Mouse (Mus musculus): ENCODE measurements around the gene Ano6.

Ano6 gene

DNA sequence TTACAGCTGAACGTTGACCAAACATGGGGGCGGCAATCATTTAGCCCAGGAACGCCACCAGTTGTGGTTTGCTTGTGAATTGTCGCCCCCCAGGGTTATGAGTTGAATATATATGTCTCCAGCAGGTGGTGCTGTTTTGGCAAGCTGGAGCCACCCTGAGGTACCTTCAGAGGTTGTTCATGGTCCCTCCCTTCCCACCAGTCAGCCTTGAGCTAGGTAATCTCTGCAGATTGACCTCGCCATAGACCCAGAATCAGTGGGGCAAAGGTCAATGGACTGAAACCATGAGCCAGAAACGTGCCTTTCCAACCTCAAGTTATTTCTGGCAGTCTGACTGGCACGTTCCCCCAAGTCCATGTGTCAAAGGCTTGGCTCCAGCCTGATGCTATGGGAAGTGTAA, 22.8 kb upstream of the Ano6 start:
- no peak for DNase-seq (ENCODE audit: low spot score in 2 of 2)

DNA sequence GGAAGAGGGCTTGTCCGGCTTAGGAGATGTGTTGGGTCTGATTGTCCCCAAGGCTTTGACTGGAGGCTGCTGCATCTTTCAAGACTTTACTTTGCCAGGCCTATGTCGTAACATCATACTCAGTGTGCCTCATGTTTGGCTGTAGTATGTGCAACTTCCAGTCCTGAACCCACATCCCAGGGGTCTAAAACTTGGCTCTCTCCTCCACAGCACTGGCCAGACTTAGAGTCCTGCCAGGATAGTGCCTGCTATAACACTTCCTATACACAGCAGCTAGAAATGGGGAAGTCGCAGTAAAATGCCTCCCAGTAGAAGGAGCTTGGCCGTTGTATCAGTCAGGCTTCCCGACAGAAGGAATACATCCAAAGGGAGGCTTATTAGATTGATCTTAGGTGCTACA, 21.9 kb upstream of the Ano6 start:
- DNase-seq (ENCODE audit: low spot score in 2 of 2) = no peak

DNA sequence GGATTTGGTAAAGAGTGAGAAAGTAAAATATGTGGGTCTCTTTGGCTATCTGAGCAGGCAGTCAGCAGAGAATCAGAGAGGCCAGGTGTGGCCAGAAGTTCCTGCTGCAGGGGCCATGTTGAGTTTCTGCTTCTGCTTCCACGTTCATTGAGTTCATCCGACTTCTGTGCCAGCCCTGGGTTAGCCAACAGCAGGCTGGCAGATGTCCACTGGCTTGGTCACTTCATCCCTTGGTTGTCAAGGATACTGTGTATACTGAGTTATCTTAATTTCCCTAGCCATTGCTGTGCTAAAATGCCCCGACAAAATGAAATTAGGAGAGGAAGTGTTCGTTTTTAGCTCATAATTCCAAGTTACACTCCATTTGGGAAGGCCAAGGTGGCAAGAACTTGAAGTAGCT, 21.1 kb upstream of the Ano6 start:
- DNase-seq (ENCODE audit: low spot score in 2 of 2) = no peak

DNA sequence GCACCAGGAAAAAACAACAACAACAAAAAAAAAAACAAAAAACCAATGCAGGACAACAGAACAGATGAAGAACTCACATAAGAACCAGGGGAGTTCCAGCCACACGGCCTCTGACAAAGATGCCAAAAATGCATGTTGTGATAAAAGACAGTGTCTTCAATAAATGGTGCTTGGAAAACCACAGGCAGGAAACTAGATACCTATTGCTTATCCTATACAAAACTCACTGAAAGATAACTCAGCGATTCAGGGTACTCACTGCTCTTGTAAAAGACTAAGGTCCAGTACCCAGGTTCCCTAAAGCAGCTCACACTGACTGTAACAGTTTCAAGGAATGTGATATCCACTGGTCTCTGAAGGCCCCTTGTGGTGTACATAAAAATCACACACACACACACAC, 20.3 kb upstream of the Ano6 start:
- no peak for DNase-seq (ENCODE audit: low spot score in 2 of 2)

DNA sequence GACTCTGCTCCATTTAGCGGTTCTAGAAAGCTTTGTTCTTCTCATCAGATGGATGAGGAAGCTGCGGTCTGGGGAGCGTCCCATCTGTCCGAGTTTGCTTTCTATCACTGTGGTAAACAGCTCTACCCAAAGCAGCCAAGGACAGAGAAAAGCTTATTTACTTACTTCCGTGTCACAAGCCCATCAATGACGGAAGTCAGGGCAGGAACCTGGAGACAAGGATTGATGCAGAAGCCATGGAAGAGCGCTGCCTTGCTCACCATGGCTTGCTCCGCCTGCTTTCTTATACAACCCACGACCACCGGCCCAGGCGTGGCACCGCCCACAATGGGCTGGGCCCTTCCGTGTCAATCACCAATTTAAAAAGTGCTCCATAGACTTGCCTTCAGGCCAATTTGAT, 18.3 kb upstream of the Ano6 start:
- no peak for DNase-seq (ENCODE audit: low spot score in 2 of 2)

DNA sequence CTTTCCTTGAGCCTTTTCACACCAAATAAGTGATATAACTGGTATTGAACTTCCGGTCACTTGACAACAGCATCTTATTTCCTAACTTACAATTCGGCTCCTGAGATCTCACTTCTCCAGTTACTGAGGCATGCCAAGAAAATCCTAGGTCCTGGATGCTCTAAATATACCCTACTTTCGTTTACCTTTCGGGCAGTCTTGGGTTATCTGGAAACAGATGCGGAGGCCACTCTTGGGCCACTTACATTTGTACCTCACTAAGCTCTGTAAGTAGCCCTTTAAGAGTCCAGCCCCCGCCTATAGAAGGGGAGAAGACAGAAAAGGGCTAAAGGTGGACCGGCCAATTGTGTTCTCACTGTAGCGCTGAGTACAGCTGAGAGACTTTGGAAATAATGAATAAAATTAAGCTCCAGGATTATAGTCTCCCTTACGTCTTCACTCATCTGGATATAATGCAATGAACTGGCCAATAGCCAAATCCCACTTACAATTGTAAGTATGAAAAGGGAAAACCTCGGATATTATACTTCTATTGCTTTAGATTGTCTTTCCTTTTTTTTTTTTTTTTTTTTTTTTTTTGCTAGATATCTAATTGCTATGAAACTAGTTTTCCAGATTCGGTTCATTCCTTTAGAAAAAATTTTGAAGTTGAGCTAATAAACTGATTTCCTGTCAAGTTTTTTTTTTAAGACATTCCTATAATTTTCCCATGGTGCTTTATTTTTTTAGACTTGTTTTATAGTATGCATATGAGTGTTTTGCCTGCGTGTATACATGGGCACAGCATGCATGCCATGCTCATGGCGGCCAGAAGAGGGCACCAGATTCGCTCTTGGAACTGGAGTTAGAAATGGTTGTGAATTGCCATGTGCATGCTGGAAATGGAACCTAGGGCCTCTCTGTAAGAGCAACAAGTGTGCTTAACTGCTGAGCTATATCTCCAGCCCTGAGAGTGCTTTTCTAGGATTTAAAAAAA, 17.5 kb upstream of the Ano6 start:
- no peak for DNase-seq (ENCODE audit: low spot score in 2 of 2)

DNA sequence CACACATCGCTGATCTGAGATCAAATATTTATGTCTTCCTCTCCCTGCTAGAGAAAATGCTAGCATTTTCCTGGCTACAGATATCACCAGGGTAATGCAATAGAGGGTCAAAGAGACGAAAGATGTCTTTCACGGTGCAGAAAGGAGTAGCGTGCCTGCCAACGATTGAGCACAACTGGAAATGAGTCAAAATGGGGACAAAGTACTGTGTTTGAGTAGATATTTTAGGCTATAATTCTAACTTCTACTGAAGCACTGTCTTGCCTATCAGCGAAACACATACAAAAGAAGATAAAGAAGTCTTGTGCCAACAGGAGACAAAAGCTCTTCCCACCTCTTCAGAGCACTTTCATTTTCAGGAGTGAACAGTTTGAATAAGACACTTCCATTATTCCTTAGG, 16.4 kb upstream of the Ano6 start:
- DNase-seq (ENCODE audit: low spot score in 2 of 2) = no peak

DNA sequence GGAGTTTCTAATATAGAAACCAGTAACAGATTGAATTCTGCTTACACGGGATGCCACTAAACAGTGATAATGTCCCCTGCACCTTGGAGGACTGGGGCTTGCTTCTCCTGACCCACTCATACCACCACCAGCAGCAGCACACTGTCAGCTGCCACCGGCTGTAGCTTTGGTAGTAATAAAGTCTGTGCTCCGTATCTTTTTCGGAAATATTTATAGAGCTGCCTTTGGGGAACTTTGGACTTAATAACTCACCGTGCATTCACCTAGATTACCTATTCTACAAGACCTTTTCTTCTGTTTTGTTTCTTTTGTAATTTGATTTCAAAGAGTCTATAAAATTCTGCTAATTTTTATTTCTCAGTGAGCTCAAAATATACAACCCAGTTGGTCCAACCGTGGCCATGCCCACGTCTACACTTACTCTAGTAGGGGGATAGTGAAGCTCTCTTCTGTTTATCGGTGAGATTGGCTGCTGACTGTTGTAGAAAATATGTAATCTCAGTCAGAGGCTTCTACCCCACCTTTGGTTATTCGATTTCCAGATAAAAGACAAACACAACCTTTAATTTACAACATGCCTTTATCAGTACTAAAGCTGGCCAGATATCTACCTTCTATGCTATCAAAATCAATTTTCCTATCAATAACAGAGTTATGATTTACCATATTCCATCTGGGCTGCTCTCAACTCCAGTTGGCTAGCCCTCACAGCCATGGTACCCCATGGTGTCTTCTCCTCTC, 15.8 kb upstream of the Ano6 start:
- no peak for DNase-seq (ENCODE audit: low spot score in 2 of 2)

DNA sequence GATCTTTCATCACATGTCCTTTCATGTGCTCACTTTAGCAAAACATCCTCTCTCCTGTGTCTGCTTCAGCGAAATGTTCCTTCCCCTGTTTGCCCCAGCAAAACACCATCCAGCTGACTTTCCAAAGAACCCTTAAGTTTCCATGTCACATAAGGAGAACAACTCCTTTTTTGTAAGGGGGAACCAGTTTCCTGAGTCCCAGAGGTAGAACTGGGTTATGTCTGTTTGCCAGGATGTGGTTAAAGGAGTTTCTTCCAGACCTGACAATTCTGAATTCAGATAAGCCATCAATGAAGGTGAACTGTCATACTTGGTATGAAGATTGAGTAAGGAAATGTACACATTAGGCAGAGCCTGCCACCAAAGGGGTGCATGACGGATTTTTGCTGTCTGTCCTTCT, 12.9 kb upstream of the Ano6 start:
- DNase-seq (ENCODE audit: low spot score in 2 of 2) = no peak

DNA sequence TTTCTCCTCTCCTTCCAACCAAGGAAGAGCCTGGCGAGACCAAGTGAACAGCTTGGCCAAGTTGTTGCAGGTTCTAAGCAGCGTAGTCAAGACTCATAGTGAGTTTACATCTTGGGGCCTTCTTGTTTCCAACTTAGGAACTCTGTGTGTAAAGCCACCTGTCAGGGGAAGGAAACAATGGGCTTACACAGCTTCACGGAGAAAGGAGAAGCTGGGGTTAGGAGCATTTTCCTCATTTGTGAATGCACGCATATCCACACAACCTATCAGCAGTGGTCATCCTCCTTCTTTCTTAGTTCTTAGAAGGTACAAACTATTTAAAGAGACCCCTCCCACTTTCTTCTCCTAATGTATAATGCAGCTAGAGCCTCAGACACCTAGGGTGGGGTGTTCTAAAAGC, 11.9 kb upstream of the Ano6 start:
- DNase-seq (ENCODE audit: low spot score in 2 of 2) = no peak

DNA sequence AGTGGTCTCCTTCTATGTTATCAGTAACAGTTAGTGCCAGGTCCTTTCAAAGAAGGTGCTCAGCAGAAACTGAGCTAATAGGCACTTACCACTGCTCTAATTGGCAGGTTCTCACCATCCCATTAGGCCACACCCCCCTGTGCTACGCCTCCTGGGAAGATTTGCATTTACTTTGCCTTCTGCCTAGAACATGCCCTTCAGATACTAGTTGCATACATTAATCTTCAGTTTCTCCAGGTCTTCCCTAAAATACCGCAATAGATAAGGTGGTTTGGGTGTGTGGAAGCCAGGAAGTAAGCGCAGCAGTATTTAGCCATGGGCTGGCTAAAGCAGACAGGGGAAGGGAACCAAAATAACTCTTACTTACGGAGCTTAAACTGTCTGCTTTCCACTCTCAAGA, 4.0 kb upstream of the Ano6 start:
- DNase-seq (ENCODE audit: low spot score in 2 of 2) = no peak

DNA sequence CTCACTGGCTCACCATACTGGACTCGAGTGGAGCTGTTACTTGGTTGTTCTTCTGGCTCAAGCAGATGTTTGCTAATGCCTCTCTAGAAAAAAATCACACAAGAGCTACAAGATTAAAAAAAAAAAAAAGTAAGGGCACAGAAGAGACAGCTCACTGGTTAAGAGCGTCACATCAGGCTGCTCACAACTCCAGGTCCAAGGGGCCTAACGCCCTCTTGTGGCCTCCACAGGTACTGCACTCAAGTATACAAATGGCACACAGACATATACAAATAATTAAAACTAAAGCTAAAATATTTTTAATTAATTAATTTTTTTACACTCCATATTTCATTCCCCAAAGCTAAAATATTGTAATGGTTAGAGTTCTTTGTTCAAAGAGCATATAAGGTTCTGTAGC, 3.1 kb upstream of the Ano6 start:
- no peak for DNase-seq (ENCODE audit: low spot score in 2 of 2)

DNA sequence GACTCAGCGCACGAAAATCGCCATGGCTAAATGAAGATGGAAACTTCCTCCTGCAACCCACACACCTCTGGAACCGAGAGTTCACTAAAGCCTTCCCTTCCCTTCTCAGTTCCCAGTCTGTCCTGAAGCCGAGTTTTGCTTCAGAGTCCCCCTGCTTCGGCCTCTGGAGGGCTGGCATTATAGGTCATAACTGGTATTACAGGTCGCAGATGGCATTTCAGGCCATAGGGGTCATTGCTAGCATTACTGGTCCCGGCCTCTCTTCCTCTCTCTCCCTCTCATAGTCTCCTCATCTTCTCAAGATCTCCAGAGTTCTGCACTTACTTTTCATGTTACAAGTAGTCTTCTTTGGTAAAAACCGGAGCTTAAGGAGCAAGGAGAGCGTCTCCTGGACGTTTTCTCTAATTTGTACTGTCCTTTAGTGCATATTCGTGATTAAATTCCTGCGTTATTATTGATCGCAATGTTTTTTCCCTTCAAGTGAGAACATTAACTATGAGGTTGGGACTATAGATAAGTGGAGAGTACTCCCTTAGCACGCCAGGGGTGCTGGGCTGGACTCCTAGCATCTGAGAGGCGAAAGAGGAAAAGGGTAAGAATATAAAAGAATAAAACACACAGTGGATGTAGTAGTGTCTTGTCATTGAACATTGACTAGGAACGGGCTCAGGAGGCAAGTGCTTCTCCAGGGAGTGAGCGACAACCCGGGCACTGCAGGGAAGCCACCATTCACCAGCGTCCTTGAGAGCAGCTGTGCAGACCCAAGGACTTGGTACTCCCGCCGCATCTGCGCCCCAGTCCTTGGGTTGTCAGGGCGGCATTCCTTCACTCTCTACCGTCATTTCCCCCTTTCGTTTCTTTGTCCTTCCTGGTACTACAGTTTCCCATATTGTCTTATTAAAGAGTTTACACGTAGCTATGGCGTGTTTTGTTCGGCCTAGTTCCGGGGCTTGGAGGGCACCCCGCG, 798 bp upstream of the Ano6 start:
- DNase-seq (ENCODE audit: low spot score in 2 of 2) = peak in 1 of 2 experiments; percentile 24

DNA sequence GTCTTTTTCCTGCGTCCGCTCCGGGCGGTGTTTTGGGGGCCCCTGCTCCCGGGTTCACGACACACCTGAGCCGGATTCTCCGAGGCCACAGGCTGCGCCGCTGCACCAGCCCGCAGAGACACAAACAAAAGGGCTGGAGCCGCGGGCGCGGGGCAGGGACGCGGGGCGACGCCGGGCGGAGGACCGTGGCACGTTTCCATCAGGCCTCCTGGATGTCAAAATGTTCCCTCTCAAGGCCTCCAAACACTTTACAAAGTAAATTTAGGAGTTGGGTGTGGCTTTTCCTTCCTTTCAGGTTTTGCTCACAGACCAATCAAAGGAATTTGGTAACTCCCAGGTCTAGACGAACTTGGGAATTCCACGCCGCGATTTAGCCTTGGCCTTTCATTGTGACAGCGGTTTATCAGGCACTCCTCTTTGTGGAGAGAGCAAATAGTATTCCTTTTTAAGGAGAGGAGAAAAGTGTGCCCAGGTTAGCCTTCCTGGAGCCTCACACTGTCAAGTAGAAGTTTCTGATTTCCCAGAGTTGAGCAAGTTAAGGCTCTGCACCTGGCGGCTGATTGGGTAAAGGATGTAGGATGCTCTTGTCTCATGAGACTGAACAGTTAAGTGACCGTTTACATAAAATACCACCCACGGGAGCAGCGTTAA, 623 bp downstream of the Ano6 start:
- DNase-seq (ENCODE audit: low spot score in 2 of 2) = no peak

DNA sequence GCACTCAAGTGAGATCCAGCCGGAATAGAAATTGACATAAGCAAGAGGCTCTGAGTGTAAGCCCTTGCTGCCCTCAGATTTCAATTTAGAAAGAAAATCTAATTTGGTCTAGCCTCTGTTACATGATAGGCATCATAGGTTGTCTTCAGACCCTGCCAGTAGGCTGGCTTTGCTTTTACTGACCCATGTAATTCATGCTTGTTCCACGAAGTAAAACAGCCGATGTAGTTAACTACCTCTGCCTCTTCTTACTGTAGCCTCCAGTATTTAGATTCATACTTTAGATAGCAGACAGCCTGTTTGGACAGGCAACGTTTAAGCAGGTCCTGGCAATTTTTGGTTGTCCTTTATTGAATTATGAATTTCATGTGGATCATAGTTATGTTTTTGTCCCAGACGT, 1.2 kb downstream of the Ano6 start:
- no peak for DNase-seq (ENCODE audit: low spot score in 2 of 2)

DNA sequence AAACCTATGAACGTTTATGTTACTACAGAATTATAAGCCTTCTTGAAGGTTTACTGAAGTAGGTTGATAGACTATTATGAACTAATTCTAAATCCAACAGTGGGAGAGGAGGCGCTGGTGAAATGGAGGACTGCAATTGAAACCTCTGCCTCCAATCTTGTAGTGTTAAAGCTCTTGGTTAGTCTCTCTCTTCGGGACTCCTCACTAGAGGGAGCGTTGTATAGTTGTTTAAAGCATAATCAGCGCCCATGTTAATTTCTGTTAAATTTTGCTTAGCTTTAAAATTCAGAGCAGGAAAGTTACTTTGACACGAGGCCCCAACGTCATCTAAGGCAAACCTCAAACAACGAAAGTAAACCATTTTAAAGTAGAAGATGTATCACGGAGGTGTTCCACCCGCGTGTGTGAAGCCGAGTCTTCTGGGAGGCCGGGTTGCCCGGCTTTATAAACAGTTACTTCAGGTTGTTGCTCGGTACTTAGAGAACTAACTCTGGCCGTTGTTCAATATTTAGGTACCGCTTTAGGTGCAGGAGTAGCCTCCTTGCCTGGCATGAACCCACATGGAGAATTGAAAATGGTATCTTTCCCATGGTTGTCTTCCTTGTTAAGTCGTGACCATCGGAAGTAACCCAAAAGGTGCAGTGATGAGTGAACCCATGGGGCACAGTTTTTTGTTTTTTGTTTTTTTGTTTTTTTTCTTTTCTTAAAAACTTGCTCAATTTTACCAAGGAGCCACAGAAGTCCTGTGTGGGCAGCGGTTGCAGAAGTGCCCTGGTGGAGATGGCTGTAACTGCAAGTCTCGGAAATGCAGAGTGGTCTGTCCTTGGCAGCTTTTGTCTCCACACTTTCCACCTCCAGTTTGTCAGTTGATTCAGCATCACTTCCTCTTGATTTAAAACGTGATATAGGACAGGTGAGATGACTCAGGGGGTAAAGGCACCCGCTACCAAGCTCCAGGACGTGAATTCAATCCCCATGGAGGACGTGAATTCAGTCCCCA, 1.9 kb downstream of the Ano6 start:
- DNase-seq (ENCODE audit: low spot score in 2 of 2) = no peak

DNA sequence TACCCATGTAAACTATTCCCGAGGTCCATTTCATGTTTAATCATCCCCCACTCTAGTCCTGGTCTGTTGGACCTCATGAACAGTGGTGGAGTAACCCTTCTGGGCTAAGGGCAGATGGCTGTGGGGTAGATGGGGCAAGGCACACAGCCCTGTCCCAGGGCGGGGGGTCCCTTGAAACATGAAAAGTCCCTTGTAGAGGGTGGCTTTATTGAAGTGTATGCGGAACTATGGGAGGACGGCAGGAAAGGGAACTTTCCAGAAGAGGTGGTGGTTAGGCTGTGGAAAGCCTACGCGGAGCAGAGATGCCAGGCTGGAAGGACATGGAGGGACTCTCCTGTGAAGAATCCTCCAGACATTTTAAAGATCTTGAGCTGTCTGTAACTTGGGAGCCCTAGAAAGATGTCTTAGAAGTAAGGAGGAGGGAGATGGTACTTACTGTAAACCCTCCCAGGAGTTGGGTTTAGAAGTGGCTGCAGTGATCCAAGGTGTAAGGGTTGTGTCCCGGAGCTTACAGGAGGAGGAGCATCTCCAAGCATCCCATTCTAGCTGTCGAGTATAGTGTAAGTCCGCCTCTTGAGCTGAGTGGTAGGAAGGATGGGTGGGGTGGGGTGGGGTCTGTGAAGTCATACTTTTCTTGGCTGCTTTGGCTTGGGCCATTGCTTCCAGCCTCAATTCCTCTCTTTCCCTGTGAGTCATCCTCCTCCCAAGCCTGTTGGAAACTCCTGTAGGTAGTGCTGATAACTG, 3.3 kb downstream of the Ano6 start:
- no peak for DNase-seq (ENCODE audit: low spot score in 2 of 2)

DNA sequence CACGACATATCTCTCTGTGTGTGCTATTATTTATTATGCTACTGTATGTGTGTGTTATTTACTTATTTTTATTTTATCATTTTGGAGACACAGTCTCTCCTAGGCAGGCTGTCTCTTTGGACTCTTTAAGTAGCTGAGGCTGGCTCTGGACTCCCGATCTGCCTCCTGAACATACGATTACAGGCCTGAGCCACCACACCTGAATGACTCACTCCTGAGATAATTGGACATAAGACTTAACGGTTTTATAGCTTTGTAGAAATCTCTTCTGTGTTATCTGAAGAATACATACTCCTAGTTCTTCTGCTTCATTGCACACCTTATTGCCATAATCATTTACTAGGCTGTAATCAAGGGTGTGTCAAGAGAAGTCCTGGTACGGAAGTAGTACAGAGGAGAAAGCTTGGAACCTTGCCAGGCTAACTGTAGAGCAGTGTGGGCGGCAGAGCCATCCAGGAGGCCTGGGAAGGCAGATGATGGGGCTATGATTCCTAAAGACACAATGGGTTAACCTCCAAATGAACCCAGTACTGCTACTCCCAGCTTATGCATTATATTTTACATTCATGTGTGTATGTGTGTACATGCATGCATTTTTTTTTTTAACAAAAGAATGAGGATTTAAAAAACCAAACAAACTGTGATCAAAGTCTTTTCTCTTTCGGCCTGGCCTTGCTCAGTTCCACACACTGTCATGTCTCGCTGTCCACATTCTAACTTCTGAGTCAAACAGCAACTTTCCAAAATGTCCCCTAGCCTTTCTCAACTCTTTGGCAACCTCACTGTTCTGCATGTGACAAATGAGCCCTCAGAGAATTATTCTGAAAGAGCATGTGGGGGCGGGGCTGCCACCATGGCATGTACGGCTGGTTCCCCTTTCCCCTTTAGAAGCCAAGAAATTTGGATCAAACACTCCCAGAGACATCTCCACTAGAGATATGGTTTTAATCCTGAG, 4.2 kb downstream of the Ano6 start:
- DNase-seq (ENCODE audit: low spot score in 2 of 2) = no peak
